Mouse (Mus musculus) NIH3T3 (cell line): ENCODE measurements around the gene Atxn7l1.
A peak's percentile ranks its signal among the peaks of the same experiment; 100 is the strongest.

Experiments
- DNase-seq: peaks from one replicate; pipeline ENCODE4 v3.0.0-alpha.2; 2012; ENCODE audit warnings: low read depth

Atxn7l1 gene

DNA sequence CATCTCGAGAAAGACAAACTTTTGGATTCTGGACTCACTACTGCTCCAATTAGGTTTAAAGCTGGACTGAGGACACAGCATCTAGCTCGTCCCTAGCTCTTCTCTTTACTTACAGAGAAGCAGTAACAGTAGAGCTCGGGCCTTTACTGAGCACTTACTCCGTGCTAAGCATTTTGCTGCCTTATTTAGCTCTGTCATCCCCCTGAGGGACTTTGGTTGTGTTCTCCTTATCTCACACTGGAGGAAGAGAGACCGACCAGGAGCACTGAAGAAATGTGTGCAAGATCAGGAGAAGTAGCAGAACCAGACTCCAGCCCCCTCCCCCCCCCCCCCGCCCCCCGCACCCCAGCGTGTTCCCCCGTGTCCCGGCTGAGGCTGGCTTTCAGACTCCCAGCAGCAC, 79.1 kb downstream of the Atxn7l1 start:
- no peak for DNase-seq

- peak; percentile 75 for DNase-seq
These were observed 87.8 kb downstream of the Atxn7l1 start for GRCm38 (mm10) chr12:33235314-33235713.

DNA sequence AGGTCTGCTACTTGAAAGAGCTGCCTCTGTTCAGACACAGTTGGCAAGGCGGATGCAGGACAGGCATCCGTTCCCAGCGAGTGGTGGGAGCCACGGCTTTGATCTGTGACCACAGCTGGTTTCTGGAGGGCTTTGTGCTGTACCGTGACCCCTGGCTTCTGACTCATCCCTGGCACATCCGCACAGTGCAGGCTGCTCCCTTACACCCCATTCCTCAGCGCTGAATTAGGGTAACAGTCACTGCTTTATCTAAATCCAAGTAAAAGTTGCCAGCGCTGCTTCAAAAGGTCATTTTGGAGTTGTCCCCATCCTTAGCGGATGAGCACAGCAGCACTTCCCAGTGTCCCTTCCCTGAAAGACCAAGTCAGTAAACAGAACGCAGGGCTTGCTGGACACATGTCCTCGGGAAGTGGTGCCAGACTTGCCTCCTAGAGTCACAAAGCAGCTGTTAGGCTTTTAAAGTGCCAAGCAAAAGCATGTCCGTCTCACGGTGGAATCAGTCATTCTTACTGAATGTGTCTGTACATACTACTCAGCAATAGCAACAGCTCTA, 88.4 kb downstream of the Atxn7l1 start:
- DNase-seq: peak; percentile 70

DNA sequence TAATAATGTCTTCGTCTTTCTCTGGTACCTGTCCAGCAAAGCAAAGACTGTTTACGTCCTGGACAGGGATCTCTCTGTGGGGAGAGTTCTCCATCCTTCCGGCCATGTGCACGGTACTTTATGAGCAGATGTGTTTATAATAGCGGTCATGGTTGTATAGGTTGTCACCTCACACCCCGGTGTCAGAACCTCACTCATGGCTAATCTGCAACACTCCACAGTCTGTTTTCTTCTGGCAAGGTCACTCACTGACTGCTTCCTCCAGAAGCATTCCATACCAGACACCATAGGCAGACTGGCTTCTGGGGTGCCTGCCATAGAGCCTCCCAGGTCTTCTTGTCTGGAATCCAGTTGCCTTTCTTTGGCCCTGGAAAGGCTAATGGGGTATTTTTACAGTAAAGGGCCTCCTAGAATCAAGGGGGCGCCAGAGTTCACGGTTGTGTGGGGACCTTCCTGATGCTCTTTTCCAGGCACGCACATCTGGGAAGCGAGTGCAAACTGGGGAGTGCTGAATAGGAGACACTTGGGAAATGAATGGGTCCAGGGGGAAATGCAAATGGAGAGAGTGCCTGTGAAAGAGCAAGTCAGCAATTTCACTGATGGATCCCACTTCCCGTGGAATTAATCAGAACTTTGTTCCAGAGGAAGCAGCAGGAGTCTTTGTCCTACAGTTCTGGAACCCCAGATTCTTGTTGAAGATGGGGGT, 89.0 kb downstream of the Atxn7l1 start:
- no peak for DNase-seq

GRCm38 (mm10) chr12:33237108-33237507, 89.6 kb downstream of the Atxn7l1 start:
- no peak for DNase-seq

DNA sequence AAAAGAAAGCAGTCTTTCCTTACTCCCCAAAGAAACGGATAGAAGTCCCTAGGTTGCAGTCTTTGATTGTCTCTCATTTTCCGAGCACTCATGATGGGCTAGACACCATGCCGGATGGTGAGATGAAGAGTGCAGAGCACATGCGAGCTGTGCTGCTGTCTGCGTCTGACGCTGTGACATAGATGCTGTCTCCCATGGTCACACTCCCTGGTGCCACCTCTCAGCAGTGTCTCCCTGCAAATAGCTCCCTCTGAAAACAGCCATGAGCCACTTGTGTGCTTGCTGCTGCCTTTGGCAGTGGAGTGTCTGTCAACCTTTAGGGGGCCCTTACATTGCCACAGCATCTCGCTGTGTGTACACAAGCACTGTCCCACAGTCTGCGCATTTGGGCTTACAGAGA, 95.2 kb downstream of the Atxn7l1 start:
- no peak for DNase-seq

GRCm38 (mm10) chr12:33244132-33244875, 96.8 kb downstream of the Atxn7l1 start:
- DNase-seq: peak; percentile 8

- peak; percentile 57 for DNase-seq
These were observed 98.0 kb downstream of the Atxn7l1 start for GRCm38 (mm10) chr12:33245455-33245854.

DNA sequence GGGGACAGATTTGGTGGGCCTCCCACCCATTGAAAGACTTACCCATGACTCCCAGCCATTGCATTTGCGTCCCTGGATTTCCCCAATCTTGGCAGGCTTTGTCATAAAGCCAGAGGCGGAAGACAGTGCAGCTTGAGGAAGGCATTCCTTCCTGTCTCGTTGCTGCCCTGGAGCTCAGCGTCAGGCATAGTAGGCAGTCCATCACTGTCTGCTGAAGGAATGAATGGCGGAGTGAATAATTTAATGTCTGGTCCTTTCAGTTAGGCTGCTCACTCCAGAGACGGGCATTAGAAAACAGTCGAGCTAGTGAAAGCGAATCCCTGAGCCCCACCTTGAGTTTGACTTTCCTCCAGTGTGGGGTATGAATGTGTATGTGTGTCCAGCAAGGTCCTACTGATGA, 99.4 kb downstream of the Atxn7l1 start:
- no peak for DNase-seq

GRCm38 (mm10) chr12:33250197-33250596, 102.7 kb downstream of the Atxn7l1 start:
- DNase-seq: no peak

GRCm38 (mm10) chr12:33251399-33251798, 103.9 kb downstream of the Atxn7l1 start:
- no peak for DNase-seq

GRCm38 (mm10) chr12:33252621-33253020, 105.1 kb downstream of the Atxn7l1 start:
- no peak for DNase-seq

DNA sequence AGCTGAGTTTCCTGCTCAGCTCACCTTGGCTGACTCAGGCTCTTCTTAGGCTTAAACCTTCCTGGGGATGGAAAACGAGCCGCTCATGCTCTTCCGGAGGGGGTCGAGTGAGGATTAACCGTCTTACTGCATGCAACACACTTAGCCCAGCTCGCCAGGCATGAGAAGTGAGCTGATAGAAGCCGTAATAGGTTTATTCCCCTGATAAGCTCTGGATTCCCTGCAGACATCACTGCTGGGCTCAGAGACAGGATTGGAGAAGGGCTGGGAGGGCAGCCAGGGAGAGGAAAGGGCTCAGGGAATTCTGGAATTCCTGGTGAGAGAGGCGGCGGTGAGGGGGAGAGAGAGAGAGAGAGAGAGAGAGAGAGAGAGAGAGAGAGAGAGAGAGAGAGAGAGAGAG, 105.7 kb downstream of the Atxn7l1 start:
- no peak for DNase-seq

- DNase-seq: no peak
These were observed 107.8 kb downstream of the Atxn7l1 start for GRCm38 (mm10) chr12:33255256-33255655.

GRCm38 (mm10) chr12:33256426-33256825, 108.9 kb downstream of the Atxn7l1 start:
- no peak for DNase-seq

- DNase-seq: no peak
These were observed 111.6 kb downstream of the Atxn7l1 start for GRCm38 (mm10) chr12:33258995-33259529.

GRCm38 (mm10) chr12:33260575-33260974, 113.1 kb downstream of the Atxn7l1 start:
- no peak for DNase-seq

DNA sequence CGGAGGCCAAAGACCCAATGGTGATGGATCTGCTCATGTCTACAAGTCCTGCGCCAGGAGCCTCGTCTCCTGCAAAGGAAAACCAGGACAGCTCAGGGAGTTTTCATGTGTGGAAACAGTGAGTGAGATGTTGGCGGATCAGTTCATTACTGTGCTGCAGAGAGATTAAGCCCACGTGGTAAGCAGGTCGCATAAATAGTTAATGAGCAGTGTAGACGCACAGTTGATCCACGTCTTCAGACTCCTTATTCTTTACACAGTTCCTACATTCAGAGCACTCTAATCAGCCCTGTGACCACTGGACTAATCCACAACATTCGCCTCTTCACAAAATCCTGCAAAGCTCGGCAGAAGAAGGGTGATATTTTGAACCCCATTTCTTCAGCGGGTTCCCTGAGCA, 118.4 kb downstream of the Atxn7l1 start:
- DNase-seq: no peak

DNA sequence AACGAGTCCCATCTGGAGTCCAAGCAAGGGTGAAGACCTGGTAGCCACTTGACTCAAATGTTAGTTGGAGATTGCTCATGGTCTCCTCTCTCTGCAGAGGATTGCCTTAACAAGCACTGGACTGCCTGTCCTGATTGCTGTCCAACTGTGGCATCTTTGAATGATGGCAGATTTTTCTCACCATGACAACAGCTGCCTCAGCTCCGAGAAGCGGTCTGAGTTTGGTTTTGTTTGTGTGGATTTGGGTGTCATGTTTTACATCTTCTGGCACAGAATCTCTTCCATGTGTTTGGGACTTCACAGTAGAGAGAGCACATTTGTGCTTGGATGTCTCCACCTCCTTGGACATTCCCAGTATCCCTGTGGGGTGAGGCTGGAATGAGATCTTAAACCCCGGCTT, 120.5 kb downstream of the Atxn7l1 start:
- DNase-seq: peak; percentile 41

DNA sequence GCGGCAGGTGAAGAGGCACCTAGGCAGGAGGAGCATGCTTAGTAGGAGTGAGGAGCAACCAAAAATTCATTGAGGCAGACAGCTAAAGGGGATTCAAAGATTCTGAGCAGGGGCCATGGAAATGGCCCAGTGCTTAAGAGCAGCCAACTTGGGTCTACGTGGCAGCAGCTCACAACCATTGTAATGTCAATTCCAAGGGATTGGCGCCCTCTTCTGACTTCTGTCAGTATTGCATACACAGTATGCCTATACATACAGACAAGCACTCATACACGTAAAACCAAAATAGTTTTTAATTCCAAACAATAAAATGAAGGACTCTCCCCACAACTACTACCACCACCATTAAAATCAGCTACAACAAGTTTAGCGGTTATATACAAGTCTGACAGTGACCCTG, 122.2 kb downstream of the Atxn7l1 start:
- peak; percentile 57 for DNase-seq

- no peak for DNase-seq
These were observed 124.4 kb downstream of the Atxn7l1 start for GRCm38 (mm10) chr12:33271865-33272264.

GRCm38 (mm10) chr12:33272441-33272840, 124.9 kb downstream of the Atxn7l1 start:
- no peak for DNase-seq

- no peak for DNase-seq
These were observed 125.7 kb downstream of the Atxn7l1 start for GRCm38 (mm10) chr12:33273147-33273546.
